Mouse (Mus musculus): ENCODE data around the gene Dennd5a.

DNA sequence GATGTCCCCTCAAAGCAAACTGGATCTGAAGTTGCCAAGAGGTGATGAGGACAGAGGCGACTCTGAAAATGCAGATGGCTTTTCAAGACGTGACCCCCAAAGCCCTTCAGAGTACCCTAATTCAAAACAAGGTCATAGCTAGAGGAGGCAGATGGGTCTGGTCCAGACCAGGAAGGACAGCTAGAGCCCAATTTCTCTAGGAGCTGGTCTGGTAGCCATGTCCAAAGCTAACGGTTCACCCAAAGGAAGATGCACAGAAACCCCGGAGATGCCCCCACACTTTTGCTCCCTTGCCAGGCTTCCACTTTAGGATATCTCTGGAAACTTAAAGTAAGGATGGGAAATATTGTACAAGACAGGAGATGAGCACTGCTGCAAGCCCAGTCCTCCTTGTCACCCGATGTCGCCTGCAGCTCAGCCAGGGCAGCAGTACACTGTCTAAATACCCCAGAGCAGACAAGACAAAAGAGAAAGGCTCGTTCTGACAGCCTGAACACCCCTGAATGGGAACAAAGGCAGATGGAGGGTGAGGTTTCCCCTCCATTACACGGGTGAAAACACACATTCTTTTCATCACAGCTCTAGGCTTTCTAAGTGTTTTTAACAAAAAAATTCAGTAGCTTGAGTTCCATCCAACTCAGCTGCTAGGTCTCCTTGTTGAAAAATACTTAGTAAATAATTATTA, 110.4 kb downstream of the Dennd5a start:
- no peak for TF ChIP-seq CTCF (IDR thresholded peaks at IDR 0.05; ENCODE audit: control insufficient read depth, insufficient read depth, low read length)
- TF ChIP-seq POLR2A (IDR thresholded peaks at IDR 0.05; ENCODE audit: borderline replicate concordance, control insufficient read depth, low read depth, low read length), result no peak
